Mouse (Mus musculus) spleen, adult 18-20 months (tissue): ENCODE results near the gene Zfp263.

Experiments
- DNase-seq, 2 experiments: peaks; one replicate each; pipeline ENCODE4 v3.0.0; 2022; ENCODE audit warnings: mixed read lengths in 2 of 2

Gene Zfp263

GRCm38 (mm10) chr16:3743503-3744185, at the start of gene Zfp263:
TSS of gene Zfp263 (plus strand) at chr16:3744093.
- DNase-seq = peak; percentile 81 to 86

- DNase-seq = peak in 1 of 2 experiments; percentile 14
Measured at GRCm38 (mm10) chr16:3699281-3699680, 44.6 kb upstream of the Zfp263 start.

DNA sequence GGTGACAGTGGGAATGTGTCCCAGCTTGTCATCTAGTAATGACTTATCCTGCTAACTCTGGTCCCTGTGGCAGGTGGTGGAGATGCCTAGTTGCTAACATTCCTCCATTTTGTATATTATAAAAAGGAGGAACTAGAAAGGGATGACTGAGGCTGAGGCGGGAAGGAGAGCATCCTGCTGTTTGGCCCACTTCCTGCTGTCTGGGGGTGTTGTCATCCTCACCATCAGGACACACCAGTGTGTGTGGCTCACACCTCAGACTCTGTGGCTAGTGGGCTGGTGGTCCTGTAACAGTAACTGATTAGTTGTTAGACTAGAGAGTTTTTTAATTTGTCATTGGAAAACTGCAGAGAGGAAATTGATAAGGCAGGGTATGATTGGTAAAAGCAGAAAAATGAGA, 43.0 kb upstream of the Zfp263 start:
- no peak for DNase-seq

DNA sequence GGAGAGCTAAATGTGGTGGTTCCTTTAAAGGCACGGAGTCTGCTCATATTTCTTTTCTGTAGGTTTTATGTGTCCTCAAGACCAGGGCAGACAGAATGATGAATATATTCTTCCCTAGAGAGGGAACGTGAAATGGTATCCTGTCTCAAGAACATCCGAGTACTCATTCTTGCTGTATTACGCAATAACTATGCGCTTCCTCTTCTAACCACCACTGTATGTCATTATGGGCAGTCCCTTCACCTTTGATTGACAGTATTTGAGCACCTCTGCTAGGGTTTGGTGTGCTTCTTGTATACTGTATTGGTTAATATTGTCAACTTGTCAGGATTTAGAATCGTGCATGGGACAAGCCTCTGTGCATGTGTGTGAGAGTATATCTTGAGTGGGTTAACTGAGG, 37.2 kb upstream of the Zfp263 start:
- no peak for DNase-seq

DNA sequence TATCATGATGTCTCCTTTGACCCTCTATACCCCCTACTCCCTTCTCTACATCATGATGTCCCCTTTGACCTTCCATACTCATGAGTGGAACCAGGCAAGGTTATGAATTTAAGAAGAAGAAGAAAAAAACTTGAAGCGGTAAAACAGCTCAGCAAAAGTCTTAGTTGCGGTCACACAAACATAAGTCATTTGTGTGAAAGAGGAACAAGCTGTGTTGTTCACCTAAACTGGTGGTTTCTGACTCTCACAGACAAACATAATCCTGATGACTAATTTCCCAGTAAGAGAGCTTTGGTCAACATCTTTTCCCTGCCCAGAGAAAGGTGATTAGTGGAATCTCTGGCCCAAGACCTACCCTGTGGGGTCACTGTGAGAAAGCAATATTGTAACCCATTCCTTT, 29.2 kb upstream of the Zfp263 start:
- no peak for DNase-seq

DNA sequence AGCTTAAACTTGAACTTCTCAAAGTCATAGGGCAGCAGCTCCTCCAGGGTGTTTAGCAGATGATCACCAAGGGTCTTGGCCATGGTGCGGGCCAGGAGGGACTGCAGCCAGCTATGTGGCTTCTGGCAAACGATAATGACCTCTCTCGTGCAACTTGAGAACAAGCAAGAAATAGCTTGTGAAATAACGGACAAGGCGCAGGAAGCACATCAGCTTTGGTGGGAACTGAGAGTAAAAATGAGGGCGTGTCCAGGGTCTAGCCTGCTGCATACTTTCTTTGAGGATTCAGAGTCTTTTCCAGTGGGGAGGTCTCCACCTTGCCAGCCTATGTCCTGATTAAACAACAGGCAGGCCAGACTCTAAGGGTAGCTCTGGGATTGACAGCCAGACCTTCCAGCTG, 25.9 kb upstream of the Zfp263 start, which contains the start of gene Mefv:
Mefv (minus strand) TSS at position 118 of the 400 bp plus-strand sequence.
- no peak for DNase-seq

GRCm38 (mm10) chr16:3723231-3723630, 20.7 kb upstream of the Zfp263 start:
- DNase-seq = no peak

DNA sequence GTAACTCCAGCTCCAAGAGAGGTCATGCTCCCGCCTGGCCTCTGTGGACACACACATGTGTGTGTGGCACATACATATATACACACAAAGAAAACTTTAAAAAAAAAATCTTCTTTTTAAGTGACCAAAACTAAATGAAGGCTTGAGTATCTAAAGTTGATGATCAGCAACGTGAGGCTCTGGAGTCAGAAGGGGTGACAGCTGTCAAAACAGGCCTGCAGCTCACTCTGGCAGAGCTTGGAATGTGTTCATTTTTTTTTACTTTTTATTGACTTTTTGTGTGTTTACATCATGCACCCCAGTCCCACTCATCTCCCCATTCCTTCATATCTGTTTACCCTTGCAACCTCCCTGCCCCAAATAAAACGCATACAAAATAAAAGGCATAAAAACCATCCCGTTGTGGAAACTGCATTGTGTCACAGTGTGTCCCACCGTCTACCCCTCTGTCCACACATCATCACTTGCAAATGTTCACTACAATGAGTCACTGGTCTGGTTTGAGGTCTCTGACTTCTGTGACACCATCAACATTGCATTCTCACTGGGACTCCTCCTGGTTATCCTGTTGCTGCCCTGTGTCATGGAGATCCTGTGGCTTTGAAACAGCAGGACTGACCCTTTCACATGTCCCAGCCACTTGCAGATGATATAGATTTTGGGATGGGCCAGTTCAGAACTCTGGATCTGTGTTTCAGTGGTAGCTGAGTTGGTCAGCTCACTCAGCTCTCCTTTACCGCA, 15.7 kb upstream of the Zfp263 start:
- DNase-seq = no peak

DNA sequence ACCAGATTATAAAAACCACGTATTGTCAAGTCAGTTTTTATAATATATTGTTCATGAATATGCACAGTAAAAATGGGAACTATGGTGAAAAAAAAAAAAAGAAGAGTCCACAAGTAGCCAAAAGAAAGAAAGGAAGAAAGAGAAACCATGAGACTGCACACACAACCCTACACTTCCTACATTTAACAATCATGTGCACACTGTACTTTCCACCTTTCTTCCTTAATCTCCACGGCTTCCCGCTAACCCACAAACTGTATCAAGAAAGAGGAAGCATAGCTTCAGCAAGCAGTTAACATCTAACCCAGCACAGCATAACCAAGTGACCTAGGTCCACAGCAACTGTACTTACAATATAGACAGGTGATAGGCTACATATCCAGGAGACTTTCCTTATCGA, 11.3 kb upstream of the Zfp263 start:
- DNase-seq = no peak

DNA sequence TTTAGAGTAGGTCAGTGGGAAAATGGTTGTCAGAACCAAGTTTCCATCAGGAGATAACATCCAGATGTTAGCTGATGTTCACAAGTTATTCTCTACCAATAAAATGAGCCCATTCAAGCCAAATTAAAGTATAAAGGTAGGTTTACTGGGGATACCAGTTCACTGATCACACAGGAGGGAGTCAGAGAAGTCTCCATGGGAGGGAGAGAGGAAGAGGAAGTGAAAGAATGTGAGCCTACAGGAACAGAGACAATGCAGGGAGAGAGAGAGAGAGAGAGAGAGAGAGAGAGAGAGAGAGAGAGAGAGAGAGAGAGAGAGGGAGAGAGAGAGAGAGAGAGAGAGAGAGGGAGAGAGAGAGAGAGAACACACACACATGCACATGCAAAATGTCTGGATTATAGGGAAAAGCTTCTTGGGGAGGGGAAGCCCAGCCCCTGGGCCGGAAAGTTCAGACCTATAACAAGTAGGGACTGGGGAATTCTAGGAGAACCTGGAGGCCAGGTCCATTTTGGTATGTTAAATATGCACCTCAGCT, 10.6 kb upstream of the Zfp263 start:
- no peak for DNase-seq

- DNase-seq = no peak
Measured at GRCm38 (mm10) chr16:3742466-3742865, 1.4 kb upstream of the Zfp263 start.

DNA sequence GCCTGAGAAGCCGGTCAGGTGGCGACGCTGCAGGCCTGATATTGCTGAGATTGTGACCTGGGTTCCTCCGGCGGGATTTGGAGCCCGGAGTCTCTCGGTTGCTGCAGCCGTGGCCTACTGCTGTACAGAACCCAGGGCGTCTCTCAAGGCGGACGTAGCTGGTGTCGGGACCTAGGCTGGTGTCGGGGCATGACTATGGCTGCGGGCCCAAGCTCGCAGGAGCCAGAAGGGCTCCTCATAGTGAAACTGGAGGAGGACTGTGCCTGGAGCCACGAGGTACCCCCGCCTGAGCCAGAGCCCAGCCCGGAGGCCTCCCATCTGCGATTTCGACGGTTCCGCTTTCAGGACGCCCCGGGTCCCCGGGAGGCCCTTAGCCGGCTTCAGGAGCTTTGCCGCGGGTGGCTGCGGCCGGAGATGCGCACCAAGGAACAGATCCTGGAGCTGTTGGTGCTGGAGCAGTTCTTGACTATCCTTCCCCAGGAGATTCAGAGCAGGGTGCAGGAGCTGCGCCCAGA, 350 bp downstream of the Zfp263 start:
- peak; percentile 53 to 60 for DNase-seq

DNA sequence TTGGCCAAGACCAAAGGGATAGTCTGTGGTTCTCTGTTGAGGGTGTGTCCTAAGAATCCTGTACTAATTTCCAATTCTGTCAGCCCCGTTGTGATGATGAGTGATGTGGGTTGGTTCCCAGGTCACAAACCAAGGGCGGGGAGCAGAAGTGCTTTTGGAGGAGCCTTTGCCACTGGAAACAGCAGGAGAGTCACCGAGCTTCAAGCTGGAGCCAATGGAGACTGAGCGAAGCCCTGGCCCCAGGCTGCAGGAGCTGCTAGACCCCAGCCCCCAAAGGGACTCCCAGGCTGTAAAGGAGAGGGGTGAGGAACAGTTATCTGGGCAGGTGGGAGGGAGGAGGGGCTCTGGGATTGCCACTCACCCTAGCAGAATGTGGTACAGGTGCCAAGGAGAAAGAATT, 1.8 kb downstream of the Zfp263 start:
- no peak for DNase-seq

GRCm38 (mm10) chr16:3748976-3749375, 5.1 kb downstream of the Zfp263 start:
- DNase-seq = no peak

DNA sequence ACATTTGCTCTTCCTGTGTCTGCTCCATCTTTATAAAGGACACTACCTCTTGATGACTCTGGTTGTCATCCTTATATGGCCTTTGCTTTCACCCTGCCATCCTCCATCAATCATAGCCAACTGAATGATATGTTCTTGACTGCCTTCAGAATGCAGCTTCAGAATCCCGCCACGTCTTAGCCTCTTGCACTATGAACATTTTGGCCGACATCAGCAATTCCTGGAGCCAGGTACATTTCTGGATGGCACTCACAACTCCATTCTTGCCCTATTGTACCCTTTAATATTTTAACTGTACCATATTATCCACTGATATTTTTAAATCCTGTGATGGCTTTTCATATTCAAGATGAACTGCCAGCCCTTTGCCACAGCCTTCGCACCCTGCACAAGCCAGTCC, 27.7 kb downstream of the Zfp263 start:
- no peak for DNase-seq

DNA sequence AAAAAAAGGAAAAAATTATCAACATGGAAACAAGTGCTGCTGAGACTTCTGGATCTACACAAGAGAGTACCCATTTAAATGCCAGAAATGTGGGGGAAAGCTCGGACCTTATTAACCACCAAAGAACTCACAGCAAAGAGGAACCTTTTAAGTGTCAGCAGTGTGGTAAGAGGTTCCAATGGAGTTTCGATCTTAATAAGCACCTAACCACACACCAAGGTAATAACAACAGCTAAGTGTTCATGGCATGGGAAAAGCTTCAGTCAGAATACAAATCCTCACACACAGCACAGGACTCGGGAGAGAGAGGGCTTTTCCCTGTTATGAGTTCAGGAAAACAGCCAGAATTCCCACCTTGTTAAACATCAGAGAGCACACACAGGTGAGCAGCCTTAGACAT, 32.5 kb downstream of the Zfp263 start:
- no peak for DNase-seq

DNA sequence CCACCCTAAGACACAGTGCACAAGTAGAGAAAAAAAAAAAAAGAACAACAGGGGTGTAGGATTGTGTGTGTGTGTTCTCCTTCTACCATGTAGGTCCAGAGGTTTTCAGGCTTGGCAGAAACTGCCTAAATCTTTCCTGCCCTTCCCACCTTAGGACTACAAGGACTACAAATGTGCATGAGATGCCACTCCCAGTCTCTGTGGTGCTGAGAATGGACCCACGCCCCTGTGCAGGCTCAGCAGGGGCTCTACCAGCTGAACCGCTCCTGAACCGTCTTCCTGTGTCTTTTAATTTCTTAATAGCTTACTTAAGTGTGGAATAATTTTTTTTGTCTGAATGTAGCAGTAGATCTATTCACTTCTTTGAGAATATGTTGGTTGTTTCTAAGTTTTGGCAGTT, 34.1 kb downstream of the Zfp263 start:
- no peak for DNase-seq

GRCm38 (mm10) chr16:3781237-3781636, 37.3 kb downstream of the Zfp263 start:
- DNase-seq = no peak

DNA sequence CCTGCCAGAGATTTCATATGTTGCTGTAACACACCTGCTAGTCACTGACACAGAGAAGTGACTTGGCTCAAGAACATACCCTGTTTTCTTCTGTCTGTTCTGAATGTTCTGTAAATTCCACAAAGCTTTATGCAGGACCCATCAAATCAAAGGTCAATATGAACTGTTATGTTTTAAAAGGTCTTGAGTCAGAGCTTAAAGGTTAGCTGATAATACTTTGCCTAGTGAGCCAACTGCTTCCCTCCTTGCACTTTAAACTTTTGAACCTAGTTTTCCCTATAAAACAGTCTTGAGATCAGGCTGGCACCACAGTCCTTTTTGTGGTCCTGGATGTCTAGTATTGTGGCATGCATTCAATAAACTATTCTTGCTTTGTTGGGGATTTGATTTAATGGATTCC, 44.5 kb downstream of the Zfp263 start:
- no peak for DNase-seq
